Mouse (Mus musculus) v-Abl transformed pro-B cells (cell line): ENCODE results near the gene Eif4e1b.

Experiments
- in situ Hi-C, 2 experiments: fragments of 400-800 bp; cut with MboI; formaldehyde crosslinking; loops; one replicate each; pipeline ENCODE4 v1.15.1; 2025; ENCODE audit not compliant: unreplicated experiment in 2 of 2

Eif4e1b gene

GRCm38 (mm10) chr13:54837471-54837889, 53.7 kb downstream of the Eif4e1b start:
- in situ Hi-C loops: no loop called here
